8 mouse cellular contexts compared by ENCODE assay signal in the genomic region with DNA sequence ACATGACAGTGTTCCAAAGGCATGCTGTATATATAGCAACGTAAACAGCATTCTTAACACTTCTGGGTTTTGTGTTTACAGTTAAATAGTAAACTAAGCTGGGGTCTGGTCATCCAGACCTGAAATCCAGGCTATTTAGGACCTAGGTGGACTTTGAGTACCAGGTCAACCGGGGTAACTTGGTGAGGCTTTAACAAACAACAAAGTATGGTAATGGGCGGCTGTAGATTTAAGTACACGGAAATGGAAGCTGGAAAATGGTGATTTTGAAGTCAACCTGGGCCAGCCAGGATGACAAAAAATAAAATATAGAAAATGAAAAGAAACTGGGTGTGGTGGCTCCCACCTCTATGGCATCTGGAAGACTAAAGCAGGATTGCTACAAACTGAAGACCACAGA. TPM values are rescaled to one million over a fixed set of nuclear protein-coding genes. Genes with fewer than 3 reads are reported as not detected.
DNase-seq lines count a peak whose midpoint lies in the region; ATAC-seq lines count a peak whose summit lies in the region.

No protein-coding gene starts in this region.

- peak overlapping the region; percentile 14 to 46; a peak in 3 of 4 replicates for H3K27ac ChIP-seq in heart, embryonic 14.5 days (replicated peaks in 1 of 2; ENCODE audit: control insufficient read depth in 1 of 2, insufficient read depth in 1 of 2, low read depth in 2 of 2, low read length in 2 of 2)
- H3K27ac ChIP-seq in embryonic facial prominence, embryonic 10.5 days (replicated peaks), result peak overlapping the region; percentile 88
- peak overlapping the region; percentile 81 for H3K27ac ChIP-seq in midbrain, embryonic 15.5 days

- no peak for DNase-seq in heart, postnatal 10 days
- DNase-seq in embryonic facial prominence, embryonic 10.5 days (ENCODE audit: low spot score), result no peak
- peak; percentile 79 for DNase-seq in kidney, adult 9 months
- DNase-seq in cerebellum, adult 9-11 months, result no peak
- no peak for DNase-seq in urinary bladder, postnatal 10 days (ENCODE audit: low spot score)
- no peak for DNase-seq in cerebellum, adult 18-20 months

- 89% methylated on average over 4 of the region's 4 CpGs for WGBS in heart, embryonic 14.5 days
- WGBS in embryonic facial prominence, embryonic 10.5 days, result 85% methylated on average over 4 of the region's 4 CpGs
- WGBS in midbrain, embryonic 15.5 days, result 82% methylated on average over 4 of the region's 4 CpGs

- ATAC-seq in heart, embryonic 14.5 days (ENCODE audit: insufficient number of reproducible peaks, insufficient read depth, low FRiP score, low read depth), result no peak
- peak; percentile 3; the same call in 1 of the 2 replicates for ATAC-seq in midbrain, embryonic 15.5 days (replicated peaks)

- H3K4me3 ChIP-seq in heart, embryonic 14.5 days (ENCODE audit: control insufficient read depth in 1 of 2, insufficient read depth in 1 of 2, low read depth in 1 of 2, low read length in 2 of 2), result peak overlapping the region; percentile 38 to 80
- H3K4me3 ChIP-seq in embryonic facial prominence, embryonic 10.5 days, result peak overlapping the region; percentile 99
- H3K4me3 ChIP-seq in midbrain, embryonic 15.5 days, result peak overlapping the region; percentile 91

- H3K9ac ChIP-seq in heart, embryonic 14.5 days (ENCODE audit: low read length), result peak overlapping the region; percentile 42
- H3K9ac ChIP-seq in midbrain, embryonic 15.5 days, result peak overlapping the region; percentile 37; the same call in 1 of the 2 replicates

- no peaks in the 10 kb centered on the region for H3K9me3 ChIP-seq in heart, embryonic 14.5 days (ENCODE audit: control insufficient read depth, low read length)
- H3K9me3 ChIP-seq in embryonic facial prominence, embryonic 10.5 days, result no peaks in the 10 kb centered on the region
- no peaks in the 10 kb centered on the region for H3K9me3 ChIP-seq in midbrain, embryonic 15.5 days

- H3K27me3 ChIP-seq in heart, embryonic 14.5 days (ENCODE audit: control insufficient read depth, insufficient read depth, low read length), result no peaks in the 10 kb centered on the region
- no peaks in the 10 kb centered on the region for H3K27me3 ChIP-seq in embryonic facial prominence, embryonic 10.5 days (replicated peaks; ENCODE audit: low read depth, poor library complexity, severe bottlenecking)
- no peaks in the 10 kb centered on the region for H3K27me3 ChIP-seq in midbrain, embryonic 15.5 days (replicated peaks)

- peaks cover 7 to 21% of the 10 kb centered on the region in 2 experiments for H3K4me1 ChIP-seq in heart, embryonic 14.5 days (ENCODE audit: control insufficient read depth in 2 of 2, insufficient read depth in 2 of 2, low read length in 2 of 2)
- peaks cover 22% of the 10 kb centered on the region for H3K4me1 ChIP-seq in embryonic facial prominence, embryonic 10.5 days
- H3K4me1 ChIP-seq in midbrain, embryonic 15.5 days, result peaks cover 19% of the 10 kb centered on the region

- H3K4me2 ChIP-seq in heart, embryonic 14.5 days (ENCODE audit: low read length), result peak overlapping the region; percentile 93
- peak overlapping the region; percentile 89 for H3K4me2 ChIP-seq in midbrain, embryonic 15.5 days

- H3K36me3 ChIP-seq in heart, embryonic 14.5 days (ENCODE audit: control insufficient read depth, insufficient read depth, low read length), result peaks cover 22% of the 10 kb centered on the region
- H3K36me3 ChIP-seq in embryonic facial prominence, embryonic 10.5 days (replicated peaks), result peaks cover 23% of the 10 kb centered on the region
- no peaks in the 10 kb centered on the region; the same call in 1 of the 2 replicates for H3K36me3 ChIP-seq in midbrain, embryonic 15.5 days (replicated peaks)

- intact Hi-C loops in heart, postnatal 10 days (cut with DNase I), result loop anchor here (5.0 kb wide), 1 partner anchor 137 kb away; no protein-coding TSS in a partner anchor

RNA-seq across cellular contexts. Expression of a gene that starts 0.6 kb away (rescaled TPM):
- polyA plus RNA-seq in heart, embryonic 14.5 days (2014; fragmentation: Nextera tagmentation; extraction: Ambion mirVana), result 0.41 and 0.42 TPM in 2 replicates
- under 1 TPM; 0.69 to 0.72 TPM for total RNA-seq in heart, postnatal 10 days (2021)
- 1.3 TPM in 2 replicates for polyA plus RNA-seq in embryonic facial prominence, embryonic 10.5 days (2016; fragmentation: Nextera tagmentation; extraction: Ambion mirVana)
- polyA plus RNA-seq in midbrain, embryonic 15.5 days (2015; fragmentation: Nextera tagmentation; extraction: Ambion mirVana), result 0.91 and 0.98 TPM in 2 replicates

RNA-seq across cellular contexts. Expression of a gene that starts 21.8 kb away (rescaled TPM):
- polyA plus RNA-seq in heart, embryonic 14.5 days (2014; fragmentation: Nextera tagmentation; extraction: Ambion mirVana), result 0.72 and 0.93 TPM in 2 replicates
- 1 to 10 TPM in 1 of 2 experiments, under 1 TPM in 1; 0.97 to 1.2 TPM for total RNA-seq in heart, postnatal 10 days (2021)
- polyA plus RNA-seq in embryonic facial prominence, embryonic 10.5 days (2016; fragmentation: Nextera tagmentation; extraction: Ambion mirVana), result 0.21 and 0.27 TPM in 2 replicates
- polyA plus RNA-seq in midbrain, embryonic 15.5 days (2015; fragmentation: Nextera tagmentation; extraction: Ambion mirVana), result 9.1 and 11.1 TPM in 2 replicates

Comparison
In these comparisons a context has a peak if more than half of its experiments do, and no peak if none do; other contexts are left out.
1. H3K27ac ChIP-seq: peak in every context shown above with its lines; median percentile 88 in embryonic facial prominence, embryonic 10.5 days; 81 in midbrain, embryonic 15.5 days; 30 in heart, embryonic 14.5 days.